Mouse (Mus musculus): ENCODE measurements around the gene St3gal3. TPM values are rescaled to one million over a fixed set of nuclear protein-coding genes. Genes with fewer than 3 reads are reported as not detected.
A peak's percentile ranks its signal among the peaks of the same experiment; 100 is the strongest.

St3gal3 gene
- polyA plus RNA-seq, 1 experiment from 2014 or later, result 6.7 TPM

GRCm38 (mm10) chr4:118083217-118083951 is 51.3 kb downstream of the St3gal3 start:
- H3K27me3 ChIP-seq (ENCODE audit: control insufficient read depth, insufficient read depth, low read depth, low read length), result no peaks in the 10 kb centered on the region
- no peak overlapping the region for H3K4me3 ChIP-seq (ENCODE audit: low read length)
- ATAC-seq (ENCODE audit: low read depth), result peak; percentile 89
- no peaks in the 10 kb centered on the region for H3K36me3 ChIP-seq (ENCODE audit: control insufficient read depth, insufficient read depth, low read length)
- no peak overlapping the region for H3K9ac ChIP-seq (ENCODE audit: low read length)
- H3K4me2 ChIP-seq (ENCODE audit: low read depth, low read length), result no peak overlapping the region
- H3K9me3 ChIP-seq (ENCODE audit: control insufficient read depth, low read length), result no peaks in the 10 kb centered on the region
- H3K4me1 ChIP-seq (replicated peaks; ENCODE audit: control insufficient read depth, insufficient read depth, low read length), result peaks cover 11% of the 10 kb centered on the region; the same call in 1 of the 2 replicates
- WGBS, result 22% methylated on average over 14 of the region's 14 CpGs
- H3K27ac ChIP-seq (ENCODE audit: low read length), result no peak overlapping the region

- H3K4me3 ChIP-seq (ENCODE audit: low read length), result no peak overlapping the region
- H3K36me3 ChIP-seq (ENCODE audit: control insufficient read depth, insufficient read depth, low read length), result no peaks in the 10 kb centered on the region
- H3K27me3 ChIP-seq (ENCODE audit: control insufficient read depth, insufficient read depth, low read depth, low read length), result no peaks in the 10 kb centered on the region
- H3K9me3 ChIP-seq (ENCODE audit: control insufficient read depth, low read length), result no peaks in the 10 kb centered on the region
- ATAC-seq (ENCODE audit: low read depth), result no peak
- H3K4me2 ChIP-seq (ENCODE audit: low read depth, low read length), result no peak overlapping the region
- no peak overlapping the region for H3K9ac ChIP-seq (ENCODE audit: low read length)
- peaks cover 15% of the 10 kb centered on the region for H3K4me1 ChIP-seq (replicated peaks; ENCODE audit: control insufficient read depth, insufficient read depth, low read length)
- H3K27ac ChIP-seq (ENCODE audit: low read length), result no peak overlapping the region
- 84% methylated on average over 18 of the region's 18 CpGs for WGBS
Measured at GRCm38 (mm10) chr4:118081608-118082331, 52.9 kb downstream of the St3gal3 start.

- no peaks in the 10 kb centered on the region for H3K36me3 ChIP-seq (ENCODE audit: control insufficient read depth, insufficient read depth, low read length)
- no peaks in the 10 kb centered on the region for H3K27me3 ChIP-seq (ENCODE audit: control insufficient read depth, insufficient read depth, low read depth, low read length)
- no peak overlapping the region for H3K27ac ChIP-seq (ENCODE audit: low read length)
- ATAC-seq (ENCODE audit: low read depth), result no peak
- no peaks in the 10 kb centered on the region for H3K9me3 ChIP-seq (ENCODE audit: control insufficient read depth, low read length)
- H3K4me1 ChIP-seq (replicated peaks; ENCODE audit: control insufficient read depth, insufficient read depth, low read length), result peaks cover 15% of the 10 kb centered on the region
- 40% methylated on average over 8 of the region's 8 CpGs for WGBS
- H3K9ac ChIP-seq (ENCODE audit: low read length), result no peak overlapping the region
- H3K4me3 ChIP-seq (ENCODE audit: low read length), result no peak overlapping the region
- no peak overlapping the region for H3K4me2 ChIP-seq (ENCODE audit: low read depth, low read length)
Measured at GRCm38 (mm10) chr4:118080481-118080880, 54.2 kb downstream of the St3gal3 start.

GRCm38 (mm10) chr4:118079195-118079594 is 55.5 kb downstream of the St3gal3 start:
- H3K27me3 ChIP-seq (ENCODE audit: control insufficient read depth, insufficient read depth, low read depth, low read length), result no peaks in the 10 kb centered on the region
- no peak overlapping the region for H3K9ac ChIP-seq (ENCODE audit: low read length)
- H3K36me3 ChIP-seq (ENCODE audit: control insufficient read depth, insufficient read depth, low read length), result no peaks in the 10 kb centered on the region
- 90% methylated on average over 8 of the region's 8 CpGs for WGBS
- H3K9me3 ChIP-seq (ENCODE audit: control insufficient read depth, low read length), result 0 out of 2 replicates have a peak, but pooled peaks cover 1% of the 10 kb centered on the region
- H3K4me1 ChIP-seq (replicated peaks; ENCODE audit: control insufficient read depth, insufficient read depth, low read length), result peaks cover 7% of the 10 kb centered on the region
- H3K4me3 ChIP-seq (ENCODE audit: low read length), result no peak overlapping the region
- ATAC-seq (ENCODE audit: low read depth), result no peak
- no peak overlapping the region for H3K4me2 ChIP-seq (ENCODE audit: low read depth, low read length)
- no peak overlapping the region for H3K27ac ChIP-seq (ENCODE audit: low read length)

- Histone ChIP-seq H3K27me3 (ENCODE audit: control insufficient read depth, insufficient read depth, low read depth, low read length) (no peaks in the 10 kb centered on the region), H3K4me2 (ENCODE audit: low read depth, low read length) (no peak overlapping the region), H3K4me3 (ENCODE audit: low read length) (no peak overlapping the region), H3K36me3 (ENCODE audit: control insufficient read depth, insufficient read depth, low read length) (no peaks in the 10 kb centered on the region), H3K4me1 (replicated peaks; ENCODE audit: control insufficient read depth, insufficient read depth, low read length) (peaks cover 7% of the 10 kb centered on the region), H3K9me3 (ENCODE audit: control insufficient read depth, low read length) (0 out of 2 replicates have a peak, but pooled peaks cover 4% of the 10 kb centered on the region), H3K27ac (ENCODE audit: low read length) (no peak overlapping the region), H3K9ac (ENCODE audit: low read length) (no peak overlapping the region)
- 90% methylated on average over 9 of the region's 9 CpGs for WGBS
- no peak for ATAC-seq (ENCODE audit: low read depth)
Measured at GRCm38 (mm10) chr4:118078576-118078975, 56.1 kb downstream of the St3gal3 start.

- WGBS, result 55% methylated on average over 12 of the region's 12 CpGs
- Histone ChIP-seq H3K9me3 (ENCODE audit: control insufficient read depth, low read length) (0 out of 2 replicates have a peak, but pooled peaks cover 4% of the 10 kb centered on the region), H3K9ac (ENCODE audit: low read length) (0 out of 2 replicates have a peak overlapping the region, but pooled peaks have one; percentile 0), H3K4me2 (ENCODE audit: low read depth, low read length) (no peak overlapping the region), H3K36me3 (ENCODE audit: control insufficient read depth, insufficient read depth, low read length) (no peaks in the 10 kb centered on the region), H3K4me3 (ENCODE audit: low read length) (no peak overlapping the region), H3K27ac (ENCODE audit: low read length) (no peak overlapping the region), H3K4me1 (replicated peaks; ENCODE audit: control insufficient read depth, insufficient read depth, low read length) (peaks cover 4% of the 10 kb centered on the region; the same call in 1 of the 2 replicates), H3K27me3 (ENCODE audit: control insufficient read depth, insufficient read depth, low read depth, low read length) (no peaks in the 10 kb centered on the region)
- 0 out of 2 replicates have a peak, but pooled peaks have one; percentile 40 for ATAC-seq (ENCODE audit: low read depth)
Measured at GRCm38 (mm10) chr4:118077293-118077752, 57.4 kb downstream of the St3gal3 start.

- 83% methylated on average over 1 of the region's 1 CpGs for WGBS
- ATAC-seq (ENCODE audit: low read depth), result no peak
- Histone ChIP-seq H3K4me3 (ENCODE audit: low read length) (no peak overlapping the region), H3K27me3 (ENCODE audit: control insufficient read depth, insufficient read depth, low read depth, low read length) (no peaks in the 10 kb centered on the region), H3K36me3 (ENCODE audit: control insufficient read depth, insufficient read depth, low read length) (no peaks in the 10 kb centered on the region), H3K27ac (ENCODE audit: low read length) (no peak overlapping the region), H3K9me3 (ENCODE audit: control insufficient read depth, low read length) (0 out of 2 replicates have a peak, but pooled peaks cover 4% of the 10 kb centered on the region), H3K4me1 (replicated peaks; ENCODE audit: control insufficient read depth, insufficient read depth, low read length) (peaks cover 4% of the 10 kb centered on the region; the same call in 1 of the 2 replicates), H3K4me2 (ENCODE audit: low read depth, low read length) (no peak overlapping the region), H3K9ac (ENCODE audit: low read length) (no peak overlapping the region)
Measured at GRCm38 (mm10) chr4:118076648-118077047, 58.1 kb downstream of the St3gal3 start.

GRCm38 (mm10) chr4:118075343-118075742 is 59.4 kb downstream of the St3gal3 start:
- WGBS, result 81% methylated on average over 9 of the region's 9 CpGs
- ATAC-seq (ENCODE audit: low read depth), result no peak
- H3K9me3 ChIP-seq (ENCODE audit: control insufficient read depth, low read length), result 0 out of 2 replicates have a peak, but pooled peaks cover 4% of the 10 kb centered on the region

GRCm38 (mm10) chr4:118074236-118074635 is 60.5 kb downstream of the St3gal3 start:
- no peak for ATAC-seq (ENCODE audit: low read depth)
- no peak overlapping the region for H3K9ac ChIP-seq (ENCODE audit: low read length)
- H3K9me3 ChIP-seq (ENCODE audit: control insufficient read depth, low read length), result 0 out of 2 replicates have a peak, but pooled peaks cover 4% of the 10 kb centered on the region
- no peak overlapping the region for H3K27ac ChIP-seq (ENCODE audit: low read length)
- no peaks in the 10 kb centered on the region for H3K36me3 ChIP-seq (ENCODE audit: control insufficient read depth, insufficient read depth, low read length)
- no peak overlapping the region for H3K4me3 ChIP-seq (ENCODE audit: low read length)
- 91% methylated on average over 4 of the region's 4 CpGs for WGBS
- H3K27me3 ChIP-seq (ENCODE audit: control insufficient read depth, insufficient read depth, low read depth, low read length), result no peaks in the 10 kb centered on the region
- peaks cover 4% of the 10 kb centered on the region; the same call in 1 of the 2 replicates for H3K4me1 ChIP-seq (replicated peaks; ENCODE audit: control insufficient read depth, insufficient read depth, low read length)
- H3K4me2 ChIP-seq (ENCODE audit: low read depth, low read length), result no peak overlapping the region

More at GRCm38 (mm10) chr4:118075343-118075742, 59.4 kb downstream of the St3gal3 start:
- Histone ChIP-seq H3K27ac (ENCODE audit: low read length) (no peak overlapping the region), H3K4me1 (replicated peaks; ENCODE audit: control insufficient read depth, insufficient read depth, low read length) (peaks cover 4% of the 10 kb centered on the region; the same call in 1 of the 2 replicates), H3K36me3 (ENCODE audit: control insufficient read depth, insufficient read depth, low read length) (no peaks in the 10 kb centered on the region), H3K4me2 (ENCODE audit: low read depth, low read length) (no peak overlapping the region), H3K27me3 (ENCODE audit: control insufficient read depth, insufficient read depth, low read depth, low read length) (no peaks in the 10 kb centered on the region), H3K9ac (ENCODE audit: low read length) (no peak overlapping the region), H3K4me3 (ENCODE audit: low read length) (no peak overlapping the region)
